Mouse (Mus musculus) MEL (cell line): ENCODE measurements around the gene Pde8b. TPM values are rescaled to one million over a fixed set of nuclear protein-coding genes. Genes with fewer than 3 reads are reported as not detected.

Source experiments
- DNase-seq: peaks from one replicate; pipeline ENCODE4 v3.0.0; 2011; ENCODE audit warnings: low read depth, low spot score
- H3K27ac ChIP-seq: 2 replicates; pipeline ENCODE4 v1.5.1; 2012; ENCODE audit warnings: low read depth, mild to moderate bottlenecking, control low read depth, low read length, moderate library complexity; ENCODE audit not compliant: control insufficient read depth
- H3K27me3 ChIP-seq, 2 experiments: fragments of 150-350 bp in 1 of 2; sonication (generic) in 1 of 2; 2 replicates each; pipeline ENCODE4 v1.6.1; 2012; ENCODE audit warnings: low read length in 2 of 2, mild to moderate bottlenecking in 2 of 2, improper control_type of control experiment in 1 of 2, moderate library complexity in 1 of 2; ENCODE audit not compliant: insufficient read depth in 2 of 2, control insufficient read depth in 1 of 2
- H3K36me3 ChIP-seq, 2 experiments: 2 replicates each; pipeline ENCODE4 v1.6.1; 2012 to 2014; ENCODE audit warnings: low read length in 2 of 2, improper control_type of control experiment in 1 of 2, inconsistent platforms in 1 of 2, mild to moderate bottlenecking in 1 of 2; ENCODE audit not compliant: insufficient read depth in 2 of 2, control insufficient read depth in 1 of 2
- H3K4me1 ChIP-seq, 2 experiments: fragments of 150-350 bp in 1 of 2; sonication (generic) in 1 of 2; 2 replicates each; pipeline ENCODE4 v1.6.1; 2012; ENCODE audit warnings: low read length in 2 of 2, improper control_type of control experiment in 1 of 2, mild to moderate bottlenecking in 1 of 2; ENCODE audit not compliant: insufficient read depth in 2 of 2, control insufficient read depth in 1 of 2
- H3K4me3 ChIP-seq, 2 experiments: fragments of 150-350 bp in 1 of 2; sonication (generic) in 1 of 2; 2 replicates each; pipeline ENCODE4 v1.5.1; 2012; ENCODE audit warnings: low read depth in 2 of 2, low read length in 2 of 2, mild to moderate bottlenecking in 2 of 2, moderate library complexity in 2 of 2, control low read depth in 1 of 2, improper control_type of control experiment in 1 of 2; ENCODE audit not compliant: control insufficient read depth in 1 of 2, insufficient read depth in 1 of 2
- H3K79me2 ChIP-seq: 2 replicates; pipeline ENCODE4 v1.6.1; 2012; ENCODE audit warnings: mild to moderate bottlenecking, low read length, moderate library complexity; ENCODE audit not compliant: control insufficient read depth, poor library complexity, insufficient read depth
- H3K9ac ChIP-seq: 2 replicates; pipeline ENCODE4 v1.6.1; 2012; ENCODE audit warnings: low read depth, mild to moderate bottlenecking, control low read depth, low read length, moderate library complexity; ENCODE audit not compliant: control insufficient read depth, poor library complexity, severe bottlenecking
- H3K9me3 ChIP-seq: fragments of 150-350 bp; sonication (generic); replicated peaks from 2 replicates; pipeline ENCODE4 v1.6.1; 2012; ENCODE audit warnings: mild to moderate bottlenecking, low read length, improper control_type of control experiment, moderate library complexity; ENCODE audit not compliant: insufficient read depth
- BHLHE40 ChIP-seq: IDR thresholded peaks from 2 replicates; pipeline ENCODE4 v1.6.1; 2012; ENCODE audit warnings: low read depth, mild to moderate bottlenecking, inconsistent platforms, low read length, improper control_type of control experiment, borderline replicate concordance
- CHD2 ChIP-seq: IDR thresholded peaks from 2 replicates; pipeline ENCODE4 v1.6.1; 2011; ENCODE audit warnings: low read length, improper control_type of control experiment
- CTCF ChIP-seq, 3 experiments: IDR thresholded peaks in 2 of 3; conservative IDR thresholded peaks in 1 of 3; 2 replicates each; pipeline ENCODE4 v1.5.1; 2011 to 2012; ENCODE audit warnings: low read length in 3 of 3, low read depth in 2 of 3, mild to moderate bottlenecking in 2 of 3, improper control_type of control experiment in 1 of 3, inconsistent platforms in 1 of 3, mixed read lengths in 1 of 3, moderate library complexity in 1 of 3; ENCODE audit not compliant: control insufficient read depth in 1 of 3, insufficient read depth in 1 of 3, poor library complexity in 1 of 3, severe bottlenecking in 1 of 3
- E2F4 ChIP-seq: IDR thresholded peaks from 2 replicates; pipeline ENCODE4 v1.6.1; 2011; ENCODE audit warnings: low read depth, low read length, improper control_type of control experiment, borderline replicate concordance
- EP300 ChIP-seq, 2 experiments: IDR thresholded peaks; 2 replicates each; pipeline ENCODE4 v1.6.1; 2011; ENCODE audit warnings: improper control_type of control experiment in 2 of 2, low read length in 2 of 2, low read depth in 1 of 2, mild to moderate bottlenecking in 1 of 2
- ETS1 ChIP-seq: IDR thresholded peaks from 2 replicates; pipeline ENCODE4 v1.6.1; 2012; ENCODE audit warnings: low read depth, mild to moderate bottlenecking, inconsistent platforms, low read length, improper control_type of control experiment, moderate library complexity
- GATA1 ChIP-seq: IDR thresholded peaks from 2 replicates; pipeline ENCODE4 v1.6.1; 2011; ENCODE audit warnings: low read depth, low read length, improper control_type of control experiment
- HCFC1 ChIP-seq: IDR thresholded peaks from 2 replicates; pipeline ENCODE4 v1.6.1; 2012; ENCODE audit warnings: low read depth, mild to moderate bottlenecking, inconsistent platforms, low read length, improper control_type of control experiment, moderate library complexity
- JUND ChIP-seq: IDR thresholded peaks from 2 replicates; pipeline ENCODE4 v1.6.1; 2011; ENCODE audit warnings: low read depth, mild to moderate bottlenecking, improper control_type of control experiment, low read length
- KAT2A ChIP-seq: conservative IDR thresholded peaks from 2 replicates; pipeline ENCODE4 v1.6.1; 2012; ENCODE audit warnings: low read depth, low read length, improper control_type of control experiment, inconsistent platforms
- MAX ChIP-seq: IDR thresholded peaks from 2 replicates; pipeline ENCODE4 v1.6.1; 2011; ENCODE audit warnings: low read length, improper control_type of control experiment
- MEF2A ChIP-seq: IDR thresholded peaks from 2 replicates; pipeline ENCODE4 v1.6.1; 2014; ENCODE audit warnings: low read depth, mild to moderate bottlenecking, inconsistent platforms, low read length, improper control_type of control experiment; ENCODE audit not compliant: poor library complexity, insufficient replicate concordance, severe bottlenecking; ENCODE audit errors: extremely low read depth
- MYC ChIP-seq: IDR thresholded peaks from 2 replicates; pipeline ENCODE4 v1.6.1; 2011; ENCODE audit warnings: low read depth, mild to moderate bottlenecking, low read length, improper control_type of control experiment, moderate library complexity
- NELFE ChIP-seq: IDR thresholded peaks from 2 replicates; pipeline ENCODE4 v1.6.1; 2011; ENCODE audit warnings: low read depth, low read length, improper control_type of control experiment
- POLR2AphosphoS2 ChIP-seq: IDR thresholded peaks from 2 replicates; pipeline ENCODE4 v1.6.1; 2011; ENCODE audit warnings: low read length, improper control_type of control experiment
- RAD21 ChIP-seq: IDR thresholded peaks from 2 replicates; pipeline ENCODE4 v1.6.1; 2011; ENCODE audit warnings: mild to moderate bottlenecking, low read depth, low read length, improper control_type of control experiment
- RCOR1 ChIP-seq: IDR thresholded peaks from 2 replicates; pipeline ENCODE4 v1.6.1; 2012; ENCODE audit warnings: low read depth, mild to moderate bottlenecking, inconsistent platforms, low read length, improper control_type of control experiment
- SIN3A ChIP-seq: IDR thresholded peaks from 2 replicates; pipeline ENCODE4 v1.6.1; 2012; ENCODE audit warnings: low read length, improper control_type of control experiment, inconsistent platforms
- TBP ChIP-seq: IDR thresholded peaks from 2 replicates; pipeline ENCODE4 v1.8.0; 2011; ENCODE audit warnings: low read depth, low read length, improper control_type of control experiment
- USF1 ChIP-seq: IDR thresholded peaks from 2 replicates; pipeline ENCODE4 v1.6.1; 2014; ENCODE audit warnings: low read depth, mild to moderate bottlenecking, inconsistent platforms, low read length, improper control_type of control experiment, moderate library complexity
- ZC3H11A ChIP-seq: IDR thresholded peaks from 2 replicates; pipeline ENCODE4 v1.6.1; 2012; ENCODE audit warnings: low read depth, mild to moderate bottlenecking, inconsistent platforms, low read length, improper control_type of control experiment
- ZMIZ1 ChIP-seq: IDR thresholded peaks from 2 replicates; pipeline ENCODE4 v1.6.1; 2012; ENCODE audit warnings: low read depth, mild to moderate bottlenecking, inconsistent platforms, low read length, improper control_type of control experiment, moderate library complexity
- ZNF384 ChIP-seq: IDR thresholded peaks from 2 replicates; pipeline ENCODE4 v1.6.1; 2012; ENCODE audit warnings: low read depth, mild to moderate bottlenecking, inconsistent platforms, low read length, improper control_type of control experiment
- polyA plus RNA-seq, 2 experiments: library from polyadenylated mRNA; stranded (reverse) in 1 of 2; unstranded in 1 of 2; fragments of >175 nt in 1 of 2; fragments of >200 nt in 1 of 2; gene quantifications; 2 replicates each; pipeline versions ENCODE4 v1.2.1 to v1.2.4; 2012; ENCODE audit warnings: low replicate concordance in 2 of 2, low read depth in 1 of 2; ENCODE audit not compliant: insufficient read length in 2 of 2, insufficient read depth in 1 of 2, missing spikeins in 1 of 2
- total RNA-seq: library from RNA; depleted of rRNA; stranded (reverse); fragments of 300-350 nt; gene quantifications from 2 replicates; pipeline ENCODE4 v1.2.3, GENCODE M21; 2012

The Pde8b gene
- total and polyA plus RNA-seq, 3 experiments, result 0.04 to 0.40 TPM; not detected in 1

- peak; percentile 74; the same call in 1 of the 2 replicates for TF ChIP-seq ETS1
- TF ChIP-seq RCOR1, result peak; percentile 56; the same call in 1 of the 2 replicates
- TF ChIP-seq HCFC1, result peak; percentile 35; the same call in 1 of the 2 replicates
- TF ChIP-seq MAX, result peak; percentile 53
- TF ChIP-seq JUND, result no peak
- no peak for TF ChIP-seq POLR2AphosphoS2
- peak; percentile 66; the same call in 1 of the 2 replicates for TF ChIP-seq MYC
- TF ChIP-seq ZMIZ1, result no peak
- TF ChIP-seq BHLHE40, result peak; percentile 80; the same call in 1 of the 2 replicates
- peak; percentile 69 for TF ChIP-seq USF1
- TF ChIP-seq TBP, result peak; percentile 63
- no peak for TF ChIP-seq E2F4
Measured at GRCm38 (mm10) chr13:95019345-95019744, 230.8 kb downstream of the Pde8b start (continued).

GRCm38 (mm10) chr13:95017916-95018315 is 232.2 kb downstream of the Pde8b start:
- H3K9ac ChIP-seq, result no peak overlapping the region
- DNase-seq, result no peak
- peaks cover 0 to 10% of the 10 kb centered on the region in 2 experiments; a peak in 2 of 4 replicates for H3K36me3 ChIP-seq
- peaks cover 3 to 14% of the 10 kb centered on the region in 2 experiments; a peak in 3 of 4 replicates for H3K4me1 ChIP-seq
- H3K4me3 ChIP-seq, result no peak overlapping the region
- H3K27me3 ChIP-seq, result no peaks in the 10 kb centered on the region
- H3K27ac ChIP-seq, result no peak overlapping the region
- H3K9me3 ChIP-seq, result no peaks in the 10 kb centered on the region
- no peaks in the 10 kb centered on the region for H3K79me2 ChIP-seq
- no peak for TF ChIP-seq SIN3A
- TF ChIP-seq CHD2, result no peak
- TF ChIP-seq CTCF (IDR thresholded peaks at IDR 0.05 in 2 of 3, conservative IDR thresholded peaks at IDR 0.05 in 1 of 3; ENCODE audit: control insufficient read depth in 1 of 3, insufficient read depth in 1 of 3, low read depth in 2 of 3, low read length in 3 of 3, poor library complexity in 1 of 3, severe bottlenecking in 1 of 3), result peak in 2 of 3 experiments; percentile 28 to 46; a peak in 4 of 6 replicates
- TF ChIP-seq RAD21, result peak; percentile 8; the same call in 1 of the 2 replicates
- no peak for TF ChIP-seq RCOR1
- no peak for TF ChIP-seq ETS1

- Histone ChIP-seq H3K36me3 (peaks cover 0 to 10% of the 10 kb centered on the region in 2 experiments; a peak in 2 of 4 replicates), H3K27me3 (no peaks in the 10 kb centered on the region), H3K27ac (no peak overlapping the region), H3K4me1 (peaks cover 3 to 14% of the 10 kb centered on the region in 2 experiments; a peak in 3 of 4 replicates), H3K9ac (no peak overlapping the region), H3K79me2 (no peaks in the 10 kb centered on the region), H3K4me3 (no peak overlapping the region), H3K9me3 (no peaks in the 10 kb centered on the region)
- DNase-seq, result no peak
- TF ChIP-seq NELFE (no peak), ZNF384 (no peak), CTCF (IDR thresholded peaks at IDR 0.05 in 2 of 3, conservative IDR thresholded peaks at IDR 0.05 in 1 of 3; ENCODE audit: control insufficient read depth in 1 of 3, insufficient read depth in 1 of 3, low read depth in 2 of 3, low read length in 3 of 3, poor library complexity in 1 of 3, severe bottlenecking in 1 of 3) (no peak), RCOR1 (no peak), BHLHE40 (no peak), ZC3H11A (no peak), RAD21 (no peak), MEF2A (no peak), KAT2A (no peak), TBP (no peak), EP300 (IDR thresholded peaks at IDR 0.05; ENCODE audit: low read depth in 1 of 2, low read length in 2 of 2) (no peak), GATA1 (no peak)
Measured at GRCm38 (mm10) chr13:95017278-95017677, 232.9 kb downstream of the Pde8b start.
